Mouse (Mus musculus): ENCODE data around the gene Trim25. TPM values are rescaled to one million over a fixed set of nuclear protein-coding genes. Genes with fewer than 3 reads are reported as not detected.

Gene Trim25
- polyA plus RNA-seq, 1 experiment: 75.1 TPM

- TF ChIP-seq GATA1 (IDR thresholded peaks at IDR 0.05; ENCODE audit: low read length): no peak
Measured at GRCm38 (mm10) chr11:89031189-89031588, 32.0 kb downstream of the Trim25 start.

GRCm38 (mm10) chr11:89034592-89034991, 35.4 kb downstream of the Trim25 start:
- TF ChIP-seq GATA1 (IDR thresholded peaks at IDR 0.05; ENCODE audit: low read length): no peak

GRCm38 (mm10) chr11:89035552-89035951, 36.4 kb downstream of the Trim25 start:
- no peak for TF ChIP-seq GATA1 (IDR thresholded peaks at IDR 0.05; ENCODE audit: low read length)

GRCm38 (mm10) chr11:89038496-89038895, 39.3 kb downstream of the Trim25 start:
- no peak for TF ChIP-seq GATA1 (IDR thresholded peaks at IDR 0.05; ENCODE audit: low read length)

- TF ChIP-seq GATA1 (IDR thresholded peaks at IDR 0.05; ENCODE audit: low read length): no peak
Measured at GRCm38 (mm10) chr11:89039325-89039724, 40.1 kb downstream of the Trim25 start.

GRCm38 (mm10) chr11:89043046-89043445, 43.9 kb downstream of the Trim25 start:
- no peak for TF ChIP-seq GATA1 (IDR thresholded peaks at IDR 0.05; ENCODE audit: low read length)

- no peak for TF ChIP-seq GATA1 (IDR thresholded peaks at IDR 0.05; ENCODE audit: low read length)
Measured at GRCm38 (mm10) chr11:89046021-89046420, 46.8 kb downstream of the Trim25 start.

- no peak for TF ChIP-seq GATA1 (IDR thresholded peaks at IDR 0.05; ENCODE audit: low read length)
Measured at GRCm38 (mm10) chr11:89051767-89052166, 52.6 kb downstream of the Trim25 start.

GRCm38 (mm10) chr11:89055931-89056690, 56.9 kb downstream of the Trim25 start:
- no peak for TF ChIP-seq GATA1 (IDR thresholded peaks at IDR 0.05; ENCODE audit: low read length)

- TF ChIP-seq GATA1 (IDR thresholded peaks at IDR 0.05; ENCODE audit: low read length): no peak
Measured at GRCm38 (mm10) chr11:89058515-89059270, 59.5 kb downstream of the Trim25 start.

- TF ChIP-seq GATA1 (IDR thresholded peaks at IDR 0.05; ENCODE audit: low read length): no peak
Measured at GRCm38 (mm10) chr11:89059919-89060422, 60.8 kb downstream of the Trim25 start.

- no peak for TF ChIP-seq GATA1 (IDR thresholded peaks at IDR 0.05; ENCODE audit: low read length)
Measured at GRCm38 (mm10) chr11:89060423-89061089, 61.4 kb downstream of the Trim25 start.

- no peak for TF ChIP-seq GATA1 (IDR thresholded peaks at IDR 0.05; ENCODE audit: low read length)
Measured at GRCm38 (mm10) chr11:89061362-89061761, 62.2 kb downstream of the Trim25 start.

- TF ChIP-seq GATA1 (IDR thresholded peaks at IDR 0.05; ENCODE audit: low read length): no peak
Measured at GRCm38 (mm10) chr11:89064312-89064711, 65.1 kb downstream of the Trim25 start.

GRCm38 (mm10) chr11:89065297-89065696, 66.1 kb downstream of the Trim25 start:
- TF ChIP-seq GATA1 (IDR thresholded peaks at IDR 0.05; ENCODE audit: low read length): no peak

- no peak for TF ChIP-seq GATA1 (IDR thresholded peaks at IDR 0.05; ENCODE audit: low read length)
Measured at GRCm38 (mm10) chr11:89066126-89066525, 67.0 kb downstream of the Trim25 start.

Measured in G1E-ER4 (cell line).